Mouse (Mus musculus) testis, postnatal 10 days (tissue): ENCODE measurements around the gene Ccdc6.
A peak's percentile ranks its signal among the peaks of the same experiment; 100 is the strongest.

ENCODE experiments used
- DNase-seq: peaks from one replicate; pipeline ENCODE4 v3.0.0; 2021; ENCODE audit warnings: low spot score

Ccdc6 gene

DNA sequence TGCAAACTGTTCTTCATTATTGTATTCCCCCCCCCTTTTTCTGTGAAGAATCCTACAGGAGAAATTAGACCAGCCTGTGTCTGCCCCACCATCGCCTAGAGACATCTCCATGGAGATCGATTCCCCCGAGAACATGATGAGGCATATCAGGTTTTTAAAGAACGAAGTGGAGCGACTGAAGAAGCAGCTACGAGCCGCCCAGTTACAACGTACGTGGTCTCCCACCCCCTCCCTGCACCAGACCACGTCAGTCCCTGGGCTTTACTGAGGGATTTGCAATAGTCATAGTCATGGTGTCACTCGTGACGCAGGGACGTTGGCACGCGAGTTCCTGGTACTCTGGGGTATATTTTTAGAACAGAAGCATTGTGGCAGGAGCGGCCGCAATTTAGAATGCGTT lies 72.1 kb downstream of the Ccdc6 start:
- no peak for DNase-seq

DNA sequence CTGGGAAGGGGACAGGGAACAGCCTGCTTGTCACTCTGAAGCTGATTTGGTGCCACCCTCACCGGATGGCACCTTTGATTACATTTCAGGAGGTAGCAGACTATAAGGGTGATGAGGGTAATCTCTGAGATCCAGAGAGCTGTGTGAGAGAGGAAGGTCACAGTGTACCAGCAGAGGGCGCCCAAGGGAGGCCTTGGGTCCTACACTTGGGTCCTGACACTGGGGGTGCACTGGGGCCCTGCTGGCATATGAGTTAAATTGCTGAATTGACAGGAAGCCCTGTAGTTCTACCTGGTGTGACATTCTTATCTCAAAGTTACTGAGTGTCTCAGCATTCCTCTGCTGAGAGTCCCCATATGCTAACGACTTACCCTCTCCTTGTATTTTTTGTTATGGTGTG lies 76.4 kb downstream of the Ccdc6 start:
- peak; percentile 80 for DNase-seq

- DNase-seq, result no peak
Observed at GRCm38 (mm10) chr10:70174494-70175190, 77.7 kb downstream of the Ccdc6 start.

DNA sequence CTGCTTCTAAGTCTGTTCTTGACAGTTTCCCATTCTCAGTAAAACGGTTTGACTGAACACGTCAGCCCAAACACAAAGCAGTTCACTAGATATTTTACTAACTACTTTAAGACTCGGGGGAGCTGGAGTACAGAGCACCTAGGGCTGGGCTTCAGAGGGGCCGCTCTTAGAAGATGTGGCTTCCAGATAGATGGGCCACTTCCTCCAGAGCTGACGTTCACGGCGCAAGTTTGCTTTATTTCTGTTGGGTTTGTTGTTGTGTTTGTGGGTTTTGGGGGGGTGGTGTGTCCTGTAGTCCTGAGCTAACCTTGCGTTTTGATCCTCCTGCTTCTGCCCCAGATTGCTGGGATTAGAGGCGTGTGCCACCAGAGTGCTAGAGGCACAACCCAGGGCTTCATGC lies 83.8 kb downstream of the Ccdc6 start:
- no peak for DNase-seq

DNA sequence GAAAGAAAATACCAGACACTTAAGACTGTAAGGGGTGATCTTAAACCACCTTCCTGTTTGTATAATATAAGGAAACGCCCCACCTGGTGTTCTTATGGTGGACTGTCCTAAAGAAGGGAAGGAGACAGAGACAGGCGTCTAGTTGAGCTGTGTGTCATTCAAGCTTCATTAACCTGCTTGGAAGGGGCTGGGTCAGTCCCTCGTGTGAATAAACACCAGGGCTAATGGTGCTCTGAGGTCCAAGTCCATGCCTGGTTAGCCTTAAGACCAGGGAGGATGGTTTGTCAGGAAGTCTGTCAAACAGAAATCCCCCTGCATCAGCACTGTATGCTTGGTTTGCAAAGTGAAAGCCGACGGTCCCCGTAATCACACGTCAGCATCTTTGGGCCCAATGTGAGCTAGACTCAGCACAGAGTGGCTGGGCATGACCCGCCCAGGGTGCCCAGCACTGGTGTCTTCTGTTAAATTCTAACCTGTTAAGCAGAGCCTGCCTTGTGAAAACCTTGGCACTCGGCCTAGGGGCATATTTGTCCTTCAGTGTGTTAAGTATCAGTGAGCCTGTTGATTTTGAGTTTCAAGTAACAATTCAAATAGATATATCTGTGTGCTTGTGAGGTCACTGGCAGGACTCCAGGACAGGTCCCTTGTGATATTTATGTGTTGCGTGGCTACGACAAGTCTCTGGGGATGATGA lies 84.5 kb downstream of the Ccdc6 start:
- no peak for DNase-seq

- no peak for DNase-seq
Observed at GRCm38 (mm10) chr10:70183210-70184080, 86.5 kb downstream of the Ccdc6 start.

GRCm38 (mm10) chr10:70186136-70186535 lies 89.2 kb downstream of the Ccdc6 start:
- DNase-seq, result peak; percentile 59

DNA sequence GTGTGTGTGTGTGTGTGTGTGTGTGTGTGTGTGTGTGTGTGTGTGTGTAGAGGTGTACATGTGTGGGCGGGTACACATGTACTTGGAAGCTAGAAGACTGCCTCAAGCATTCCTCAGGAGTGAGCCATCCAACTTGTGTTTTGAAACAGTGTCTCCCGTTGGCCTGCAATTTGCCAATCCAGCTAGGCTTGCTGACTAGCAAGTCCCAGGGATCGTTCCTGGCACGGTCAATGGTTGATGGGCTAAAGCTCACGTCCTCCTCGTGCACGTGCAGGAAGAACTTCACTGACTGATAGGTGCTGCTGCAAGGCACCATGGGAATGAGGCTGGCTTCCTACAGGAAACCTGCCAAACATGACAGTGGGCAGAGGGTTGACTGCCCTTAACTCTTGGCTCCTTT lies 89.7 kb downstream of the Ccdc6 start:
- no peak for DNase-seq

DNA sequence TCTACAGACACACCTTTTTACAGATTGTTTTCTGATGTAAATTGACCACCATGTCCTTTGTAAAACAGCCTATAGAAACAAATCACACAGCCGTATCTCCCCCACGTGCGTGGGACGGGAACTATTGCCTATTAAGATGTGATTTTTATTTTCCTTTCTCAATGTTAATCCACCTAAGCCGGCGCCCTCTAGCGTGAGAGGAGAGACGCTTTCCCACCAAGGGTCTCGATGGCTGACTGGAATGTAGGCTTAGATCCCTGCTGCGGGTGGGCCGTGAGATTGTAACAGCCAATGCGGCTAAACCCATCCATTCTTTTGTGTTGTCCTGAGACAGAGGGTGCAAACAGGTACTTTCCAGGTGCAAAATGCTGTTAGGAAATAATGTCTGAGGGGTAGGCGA lies 92.9 kb downstream of the Ccdc6 start:
- no peak for DNase-seq

- DNase-seq, result no peak
Observed at GRCm38 (mm10) chr10:70194283-70194682, 97.4 kb downstream of the Ccdc6 start.

DNA sequence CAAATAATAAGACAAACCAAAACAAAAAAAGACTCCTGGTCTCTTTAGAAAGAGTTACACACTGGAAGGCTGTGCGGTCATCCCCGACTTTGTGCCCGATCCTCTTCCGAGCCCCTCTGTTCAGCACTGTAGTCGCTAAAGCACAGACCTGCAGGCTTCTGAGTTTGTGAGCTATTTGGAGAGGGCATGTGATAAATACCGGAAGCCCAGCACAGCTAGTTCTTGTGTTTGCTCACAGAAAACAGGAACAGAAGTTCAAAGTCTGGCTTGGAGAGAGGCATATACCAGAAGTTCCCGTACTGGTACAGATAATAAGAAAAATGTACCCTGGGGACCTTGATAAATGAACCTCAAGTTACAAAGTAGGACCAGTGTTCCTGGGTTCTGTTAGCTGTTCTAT lies 98.4 kb downstream of the Ccdc6 start:
- DNase-seq, result no peak

GRCm38 (mm10) chr10:70195786-70196185 lies 98.9 kb downstream of the Ccdc6 start:
- DNase-seq, result no peak

DNA sequence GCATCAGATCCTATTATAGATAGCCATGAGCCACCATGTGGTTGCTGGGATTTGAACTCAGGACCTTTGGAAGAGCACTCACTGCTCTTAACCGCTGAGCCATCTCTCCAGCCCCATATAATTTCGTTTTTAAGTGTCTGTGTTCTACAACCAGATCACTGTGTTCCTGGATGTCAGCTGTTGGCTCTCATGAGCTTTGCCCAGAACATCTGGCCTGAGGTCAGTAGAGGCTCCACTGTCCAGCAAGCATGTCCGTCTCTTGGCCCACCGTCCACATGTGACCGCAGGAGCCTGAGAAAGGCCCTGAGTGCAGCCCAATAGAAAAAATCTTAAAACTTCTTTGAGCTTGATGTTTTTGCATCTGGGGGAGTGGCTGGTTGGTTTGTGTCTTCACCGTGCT lies 99.7 kb downstream of the Ccdc6 start:
- no peak for DNase-seq

DNA sequence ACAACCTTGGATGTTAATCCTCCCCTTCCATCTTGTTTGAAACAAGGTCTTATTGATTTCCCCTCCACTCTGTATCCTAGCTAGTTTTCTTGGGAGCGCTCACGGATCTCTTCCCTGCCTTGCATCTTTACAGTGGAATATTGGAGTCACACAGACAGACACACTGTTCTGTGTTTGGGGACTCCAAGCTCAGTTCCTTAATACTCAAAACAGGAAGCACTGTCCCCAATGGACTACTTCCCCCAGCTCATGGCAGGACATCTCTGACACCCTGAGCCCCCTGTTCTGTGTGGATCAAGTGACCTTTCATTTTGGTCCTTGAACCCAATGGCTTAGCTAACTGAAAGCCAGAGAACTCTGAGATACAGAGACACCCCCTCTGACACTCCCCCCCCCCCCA lies 100.7 kb downstream of the Ccdc6 start:
- DNase-seq, result no peak

DNA sequence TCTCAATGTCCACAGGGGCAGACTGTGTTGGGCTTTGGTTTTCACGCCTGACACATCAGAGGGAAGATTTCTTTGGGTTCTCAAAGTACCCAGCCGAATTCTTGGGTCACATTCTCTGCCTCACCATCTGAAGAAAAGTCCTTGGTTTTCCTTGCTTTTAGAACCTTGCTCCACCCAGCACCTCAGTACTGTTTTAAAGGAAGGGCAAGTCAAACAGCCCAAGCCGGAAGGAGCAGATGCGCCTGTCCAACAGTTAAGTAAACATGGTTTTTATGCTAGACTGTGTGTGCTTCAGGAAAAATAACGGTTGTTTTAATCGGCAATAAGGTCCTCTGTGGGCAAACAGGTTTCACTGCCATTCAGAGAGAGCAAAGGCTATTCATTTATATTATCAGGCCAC lies 101.1 kb downstream of the Ccdc6 start:
- no peak for DNase-seq

GRCm38 (mm10) chr10:70198951-70199463 lies 102.1 kb downstream of the Ccdc6 start:
- DNase-seq, result no peak

GRCm38 (mm10) chr10:70199466-70200210 lies 102.7 kb downstream of the Ccdc6 start:
- DNase-seq, result no peak

DNA sequence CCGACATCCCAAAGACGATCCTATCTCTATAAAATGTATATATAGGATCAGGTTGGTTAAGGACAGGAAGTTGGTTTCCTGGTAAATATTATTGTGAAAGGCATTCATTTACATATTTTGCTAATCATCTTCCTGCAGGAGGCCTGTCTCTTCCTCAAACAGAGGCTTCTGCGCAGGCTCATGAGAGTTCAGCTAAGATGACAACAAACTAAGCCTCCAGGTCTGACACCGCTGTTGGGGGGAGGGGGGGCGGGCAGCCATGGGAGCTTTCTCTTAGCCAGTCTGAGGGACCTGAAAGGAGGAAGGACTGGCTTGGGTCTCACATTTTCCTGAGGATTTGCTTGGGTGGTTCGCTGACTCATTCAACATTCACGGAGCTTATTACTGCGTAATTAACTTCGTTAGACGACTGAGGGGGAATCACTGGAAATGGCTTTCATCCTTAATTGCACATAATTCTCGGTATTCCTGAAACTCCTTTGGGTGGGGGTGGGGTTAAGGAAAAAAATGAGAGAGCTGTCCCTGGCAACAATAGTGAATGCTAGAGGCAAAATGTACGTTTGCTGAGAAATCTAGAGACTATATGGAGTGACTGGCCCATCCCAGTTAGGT lies 104.1 kb downstream of the Ccdc6 start:
- DNase-seq, result no peak

DNA sequence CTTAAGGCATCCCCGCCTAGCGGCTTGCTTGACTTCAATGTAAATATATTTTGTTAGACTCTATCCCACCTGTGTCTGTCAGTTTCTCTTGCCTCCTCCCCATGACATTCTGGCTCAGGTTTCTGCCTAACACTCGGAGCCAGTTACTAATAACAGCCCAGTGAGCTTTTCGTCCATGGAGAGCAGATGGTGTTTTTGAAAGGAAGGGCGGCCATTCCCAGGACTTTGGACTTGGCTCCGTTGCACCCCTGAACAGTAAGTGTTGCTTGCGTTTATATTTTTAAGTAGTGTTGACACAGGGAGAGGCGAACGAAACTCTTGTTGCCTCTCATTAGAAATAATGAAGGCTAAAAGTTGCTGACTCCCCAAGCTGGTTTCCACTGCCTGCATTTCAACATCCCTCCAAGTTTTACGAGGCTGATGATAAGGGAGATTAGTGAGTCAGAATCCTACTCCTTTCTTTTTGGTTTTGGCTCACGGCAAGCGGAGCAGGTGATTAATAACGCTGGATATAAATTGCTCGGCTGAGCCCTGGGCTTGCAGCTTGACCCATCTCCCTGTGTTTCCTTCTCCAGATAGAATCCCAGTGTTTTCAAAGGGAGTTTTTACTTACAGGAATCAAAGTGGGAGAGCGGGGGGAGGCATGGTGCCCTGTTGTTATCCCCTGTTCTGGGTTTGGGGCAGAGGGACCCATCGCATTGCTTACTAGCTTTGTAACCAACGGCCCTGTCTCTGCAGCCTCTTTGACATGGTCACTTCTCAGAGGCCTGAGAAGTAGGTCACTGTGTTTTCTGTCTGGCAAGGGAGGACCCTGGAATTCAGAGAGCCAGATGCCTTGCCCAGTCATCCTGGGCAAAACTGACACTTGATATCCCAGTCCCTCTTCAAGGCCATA lies 107.8 kb downstream of the Ccdc6 start, which contains the start of gene Mrln:
TSS of gene Mrln (plus strand) at position 160 of the 895 bp plus-strand sequence.
- no peak for DNase-seq

- no peak for DNase-seq
Observed at GRCm38 (mm10) chr10:70211281-70211680, 114.4 kb downstream of the Ccdc6 start.
